Mouse (Mus musculus) thymus, adult 2 months (tissue): ENCODE data around the gene Ear14. TPM values are rescaled to one million over a fixed set of nuclear protein-coding genes. Genes with fewer than 3 reads are reported as not detected.
"Not testable (repeated sequence)": the region's sequence is repeated elsewhere in the genome, so short reads cannot be mapped to it uniquely, and the experiment has no call there.

Experiments
- DNase-seq: peaks from one replicate; pipeline ENCODE4 v3.0.0; 2021
- H3K27ac ChIP-seq: fragments of 200-500 bp; 2 replicates; pipeline ENCODE4 v1.5.1; 2012; ENCODE audit warnings: low read length, control low read depth; ENCODE audit not compliant: control insufficient read depth, insufficient read depth
- H3K27me3 ChIP-seq: fragments of 200-500 bp; 2 replicates; pipeline ENCODE4 v1.6.1; 2012; ENCODE audit warnings: mild to moderate bottlenecking, low read length, moderate library complexity, mixed read lengths; ENCODE audit not compliant: control insufficient read depth, insufficient read depth
- H3K36me3 ChIP-seq: fragments of 200-500 bp; 2 replicates; pipeline ENCODE4 v1.6.1; 2012; ENCODE audit warnings: mild to moderate bottlenecking, low read length, moderate library complexity; ENCODE audit not compliant: control insufficient read depth, insufficient read depth
- H3K4me1 ChIP-seq: fragments of 200-500 bp; replicated peaks from 2 replicates; pipeline ENCODE4 v1.6.1; 2012; ENCODE audit warnings: low read length; ENCODE audit not compliant: control insufficient read depth, insufficient read depth
- H3K4me3 ChIP-seq: fragments of 200-500 bp; 2 replicates; pipeline ENCODE4 v1.5.1; 2012; ENCODE audit warnings: mild to moderate bottlenecking, low read length, control low read depth, moderate library complexity; ENCODE audit not compliant: control insufficient read depth, insufficient read depth
- CTCF ChIP-seq: fragments of 200-500 bp; IDR thresholded peaks from 2 replicates; pipeline ENCODE4 v1.5.1; 2012; ENCODE audit warnings: mild to moderate bottlenecking, control low read depth, low read length, moderate library complexity, borderline replicate concordance; ENCODE audit not compliant: control insufficient read depth, poor library complexity, insufficient read depth; ENCODE audit errors: extremely low read depth
- POLR2A ChIP-seq: fragments of 200-500 bp; IDR thresholded peaks from 2 replicates; pipeline ENCODE4 v1.6.1; 2012; ENCODE audit warnings: mild to moderate bottlenecking, low read length, control low read depth, moderate library complexity; ENCODE audit not compliant: control insufficient read depth, poor library complexity, insufficient read depth; ENCODE audit errors: extremely low read depth
- WGBS: fragments of 180-500 bp; shearing (Covaris S2); methylation state at CpG from one replicate; pipeline ENCODE4 v1.1.7; 2018; 5-methylcytosine and 5-hydroxymethylcytosine counted together
- polyA plus RNA-seq: library from polyadenylated mRNA; depleted of rRNA; stranded (reverse); fragments of >200 nt; gene quantifications from 2 replicates; pipeline ENCODE4 v1.2.3, GENCODE M21; 2012

Gene Ear14
- polyA plus RNA-seq, 1 experiment, result not detected

GRCm38 (mm10) chr14:51200054-51200453 is 3.1 kb upstream of the Ear14 start:
- Histone ChIP-seq H3K4me3 (no peak overlapping the region), H3K27me3 (no peaks in the 10 kb centered on the region), H3K36me3 (no peaks in the 10 kb centered on the region), H3K27ac (no peak overlapping the region), H3K4me1 (no peaks in the 10 kb centered on the region)
- WGBS, result 79% methylated on average over 2 of the region's 2 CpGs
- DNase-seq, result no peak
- TF ChIP-seq POLR2A, result no peak
- TF ChIP-seq CTCF, result no peak

GRCm38 (mm10) chr14:51200466-51200865 is 2.7 kb upstream of the Ear14 start:
- H3K27ac ChIP-seq, result no peak overlapping the region
- no peaks in the 10 kb centered on the region for H3K27me3 ChIP-seq
- no peak for DNase-seq
- no peaks in the 10 kb centered on the region for H3K4me1 ChIP-seq
- H3K36me3 ChIP-seq, result no peaks in the 10 kb centered on the region
- no peak overlapping the region for H3K4me3 ChIP-seq
- TF ChIP-seq POLR2A (no peak), CTCF (no peak)
- WGBS, result 100% methylated on average over 2 of the region's 2 CpGs

- not testable (repeated sequence) for H3K4me1 ChIP-seq, DNase-seq, H3K27ac ChIP-seq, H3K36me3 ChIP-seq, H3K27me3 ChIP-seq, H3K4me3 ChIP-seq
- WGBS, result 86% methylated on average over 3 of the region's 3 CpGs
Observed at GRCm38 (mm10) chr14:51220075-51220474, 16.9 kb downstream of the Ear14 start.

GRCm38 (mm10) chr14:51229657-51230056 is 26.5 kb downstream of the Ear14 start:
- H3K27ac ChIP-seq, DNase-seq, H3K36me3 ChIP-seq, H3K4me1 ChIP-seq, H3K4me3 ChIP-seq, H3K27me3 ChIP-seq: not testable (repeated sequence)
- WGBS, result 52% methylated on average over 4 of the region's 4 CpGs

- H3K4me3 ChIP-seq, H3K27ac ChIP-seq, DNase-seq, H3K4me1 ChIP-seq, H3K27me3 ChIP-seq, H3K36me3 ChIP-seq: not testable (repeated sequence)
- 10% methylated on average over 1 of the region's 1 CpGs for WGBS
Observed at GRCm38 (mm10) chr14:51237488-51237887, 34.3 kb downstream of the Ear14 start.

- peak; percentile 17 for DNase-seq
- Histone ChIP-seq H3K27me3 (no peaks in the 10 kb centered on the region), H3K27ac (no peak overlapping the region), H3K4me3 (no peak overlapping the region), H3K36me3 (no peaks in the 10 kb centered on the region), H3K4me1 (no peaks in the 10 kb centered on the region)
- TF ChIP-seq CTCF, result no peak
- no peak for TF ChIP-seq POLR2A
Observed at GRCm38 (mm10) chr14:51240899-51241298, 37.7 kb downstream of the Ear14 start.

- no peaks in the 10 kb centered on the region for H3K36me3 ChIP-seq
- TF ChIP-seq CTCF (no peak), POLR2A (no peak)
- H3K27ac ChIP-seq, result no peak overlapping the region
- no peaks in the 10 kb centered on the region for H3K27me3 ChIP-seq
- WGBS, result 100% methylated on average over 1 of the region's 1 CpGs
- no peak for DNase-seq
- H3K4me3 ChIP-seq, result no peak overlapping the region
- no peaks in the 10 kb centered on the region for H3K4me1 ChIP-seq
Observed at GRCm38 (mm10) chr14:51247736-51248135, 44.5 kb downstream of the Ear14 start.

GRCm38 (mm10) chr14:51250348-51250747 is 47.2 kb downstream of the Ear14 start:
- H3K4me1 ChIP-seq, result no peaks in the 10 kb centered on the region
- WGBS, result 60% methylated on average over 3 of the region's 3 CpGs
- no peak overlapping the region for H3K4me3 ChIP-seq
- H3K27me3 ChIP-seq, result no peaks in the 10 kb centered on the region
- DNase-seq, result no peak
- TF ChIP-seq POLR2A (no peak), CTCF (no peak)
- no peaks in the 10 kb centered on the region for H3K36me3 ChIP-seq
- no peak overlapping the region for H3K27ac ChIP-seq

GRCm38 (mm10) chr14:51252206-51252605 is 49.0 kb downstream of the Ear14 start:
- H3K27ac ChIP-seq, H3K27me3 ChIP-seq, H3K4me1 ChIP-seq, H3K36me3 ChIP-seq, H3K4me3 ChIP-seq, DNase-seq: not testable (repeated sequence)
